Mouse (Mus musculus) R1 (cell line): ENCODE data around the gene Rnf38.

Source experiments
- DNase-seq: peaks from one replicate; pipeline ENCODE4 v3.0.0-alpha.2; 2018; ENCODE audit warnings: low read depth, low spot score

Gene Rnf38

GRCm38 (mm10) chr4:44119410-44120201 is 114.0 kb downstream of the Rnf38 start:
- DNase-seq = peak; percentile 52

GRCm38 (mm10) chr4:44115046-44115445 is 118.5 kb downstream of the Rnf38 start:
- DNase-seq = no peak

- DNase-seq = no peak
Observed at GRCm38 (mm10) chr4:44113393-44114138, 120.0 kb downstream of the Rnf38 start.

- no peak for DNase-seq
Observed at GRCm38 (mm10) chr4:44112741-44113140, 120.8 kb downstream of the Rnf38 start.

- no peak for DNase-seq
Observed at GRCm38 (mm10) chr4:44110771-44111170, 122.8 kb downstream of the Rnf38 start.

GRCm38 (mm10) chr4:44108297-44108696 is 125.3 kb downstream of the Rnf38 start:
- no peak for DNase-seq

GRCm38 (mm10) chr4:44107339-44107738 is 126.2 kb downstream of the Rnf38 start:
- no peak for DNase-seq

- DNase-seq = peak; percentile 35
Observed at GRCm38 (mm10) chr4:44106297-44106821, 127.2 kb downstream of the Rnf38 start.

GRCm38 (mm10) chr4:44104195-44104917 is 129.2 kb downstream of the Rnf38 start:
- DNase-seq = no peak

GRCm38 (mm10) chr4:44103620-44104019 is 130.0 kb downstream of the Rnf38 start:
- DNase-seq = no peak

GRCm38 (mm10) chr4:44097576-44098335 is 135.8 kb downstream of the Rnf38 start:
- peak; percentile 64 for DNase-seq

- DNase-seq = no peak
Observed at GRCm38 (mm10) chr4:44094475-44094874, 139.1 kb downstream of the Rnf38 start.

- no peak for DNase-seq
Observed at GRCm38 (mm10) chr4:44092359-44092758, 141.2 kb downstream of the Rnf38 start.

- no peak for DNase-seq
Observed at GRCm38 (mm10) chr4:44085566-44085965, 148.0 kb downstream of the Rnf38 start.

GRCm38 (mm10) chr4:44084602-44085325 is 148.8 kb downstream of the Rnf38 start:
- no peak for DNase-seq

GRCm38 (mm10) chr4:44083945-44084344 is 149.6 kb downstream of the Rnf38 start, which contains the start of gene Gne:
Gene Gne, minus strand, starts transcription at chr4:44084177.
- DNase-seq = peak; percentile 29

GRCm38 (mm10) chr4:44078358-44078933 is 155.1 kb downstream of the Rnf38 start:
- no peak for DNase-seq
